Mouse (Mus musculus): ENCODE measurements around the gene Ext2.

Gene Ext2

DNA sequence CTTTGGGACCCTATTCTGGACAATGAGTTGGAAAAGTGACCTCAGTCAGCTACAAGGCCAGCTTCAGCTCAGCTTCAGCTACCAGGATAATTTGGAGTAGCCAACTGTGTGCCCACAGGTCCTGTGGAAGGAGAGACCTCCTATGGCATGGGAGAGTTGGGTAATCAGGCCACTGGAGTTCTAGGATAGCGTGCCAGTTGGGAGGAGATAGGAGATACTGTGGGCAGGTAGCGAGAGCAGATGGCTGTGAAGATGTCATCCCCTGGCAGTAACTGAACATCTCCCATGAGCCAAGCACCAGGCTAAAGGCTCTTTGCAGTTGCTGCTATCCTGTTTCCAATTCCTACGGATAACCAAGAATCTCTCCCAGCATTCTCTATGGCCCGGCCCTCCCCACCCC lies 187.8 kb downstream of the Ext2 start:
- no peak for DNase-seq (ENCODE audit: low spot score in 2 of 2)

DNA sequence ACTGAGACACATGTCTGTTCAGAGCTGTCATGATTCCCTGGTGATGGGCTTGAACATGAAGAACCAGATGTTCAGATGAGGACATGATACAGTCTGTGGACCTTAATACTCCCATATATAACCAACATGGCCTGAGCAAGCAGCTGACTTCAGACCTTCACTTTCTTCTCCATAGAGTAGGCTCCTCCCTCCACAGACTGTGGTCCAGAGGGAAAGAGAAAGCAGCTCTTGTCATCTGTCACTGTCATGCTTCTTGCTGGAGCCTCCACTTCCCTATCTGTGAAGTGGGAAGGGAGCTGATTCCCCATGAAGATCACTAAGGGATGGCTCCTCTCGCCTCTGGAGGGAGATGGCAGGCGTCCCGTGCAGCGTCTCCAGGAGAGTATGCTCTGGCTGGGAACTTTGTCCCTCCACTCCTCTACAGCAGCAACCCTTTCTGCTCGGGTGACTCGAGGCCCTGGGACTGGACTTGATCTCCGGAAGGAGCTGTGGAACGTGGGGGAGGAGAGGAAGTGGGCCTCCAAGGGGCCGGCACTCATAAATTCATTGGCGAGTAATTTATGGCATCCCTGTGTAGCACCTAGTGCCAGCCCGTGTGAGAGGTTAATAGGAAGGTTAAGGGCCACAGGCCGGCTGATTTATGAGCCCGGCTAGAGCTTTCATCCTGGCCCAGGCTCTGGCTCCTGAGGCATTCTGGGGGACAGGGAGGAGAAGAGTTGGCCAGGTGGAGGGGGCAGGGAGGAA lies 197.5 kb downstream of the Ext2 start:
- DNase-seq (ENCODE audit: low spot score in 2 of 2), result no peak

DNA sequence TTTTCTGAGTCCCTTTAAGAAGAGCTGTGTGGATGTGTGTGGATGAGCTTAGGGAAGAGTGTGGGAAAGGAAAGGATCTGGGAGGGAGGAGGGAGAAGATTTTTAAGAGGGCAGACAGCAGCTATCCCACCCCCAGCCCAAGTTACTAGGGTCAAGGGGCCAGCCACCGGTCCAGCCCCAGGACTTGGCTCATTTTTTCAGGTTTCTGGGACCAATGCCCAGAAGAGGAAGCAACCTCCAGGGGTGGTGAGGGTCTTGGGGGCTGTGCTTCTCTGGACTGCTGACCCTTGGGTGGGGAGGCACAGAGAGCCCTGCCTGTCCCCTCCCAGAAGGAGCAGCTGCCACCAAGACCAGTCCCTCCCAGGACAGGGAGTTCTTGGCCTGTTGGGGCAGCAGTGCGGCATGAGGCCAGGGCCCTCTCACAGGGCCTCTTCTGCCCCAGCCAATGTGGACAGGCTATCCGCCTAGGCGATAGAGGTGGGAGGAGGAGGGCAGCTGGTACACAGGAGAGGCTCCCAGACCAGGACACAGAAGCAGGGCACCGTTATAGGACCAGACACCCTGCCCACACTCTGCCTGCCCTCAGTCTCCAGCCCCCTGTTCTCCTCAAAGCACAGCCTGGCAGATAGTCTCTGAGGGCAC lies 203.0 kb downstream of the Ext2 start:
- no peak for DNase-seq (ENCODE audit: low spot score in 2 of 2)

DNA sequence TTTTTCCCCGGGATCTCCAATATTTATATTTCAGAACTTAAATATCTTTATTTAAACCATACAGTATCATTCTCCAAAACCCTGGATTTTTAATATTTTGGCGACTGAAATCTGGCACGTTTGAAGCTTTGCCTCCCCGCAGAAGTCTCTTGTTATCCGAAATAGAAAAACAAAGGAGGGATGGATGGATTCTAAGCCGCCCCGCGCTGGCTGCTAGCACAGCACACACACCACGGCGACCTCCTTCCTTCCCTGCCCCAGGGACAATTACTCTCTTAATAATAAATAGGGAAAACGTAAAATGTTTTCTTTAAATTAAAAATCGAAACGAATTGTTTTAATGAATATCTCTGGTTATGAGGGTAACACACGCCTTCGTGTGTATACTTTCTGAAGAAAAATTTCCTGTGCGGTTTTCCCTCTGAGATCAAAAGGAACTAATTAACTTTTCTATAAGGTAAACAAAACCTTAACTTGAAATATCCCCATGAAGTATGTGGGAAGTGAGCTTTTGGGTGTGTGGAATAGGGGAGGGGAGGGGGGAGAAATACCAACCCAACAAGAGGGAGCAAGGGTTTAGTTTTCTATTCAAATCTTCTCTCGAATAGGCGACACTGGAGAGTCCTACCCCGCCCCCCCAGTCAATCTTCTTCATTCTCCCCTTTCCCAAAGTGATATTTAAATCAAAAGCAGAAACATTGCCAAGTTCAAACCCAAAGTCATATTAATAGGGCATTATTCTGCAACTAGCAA lies 203.7 kb downstream of the Ext2 start:
- DNase-seq (ENCODE audit: low spot score in 2 of 2), result no peak

DNA sequence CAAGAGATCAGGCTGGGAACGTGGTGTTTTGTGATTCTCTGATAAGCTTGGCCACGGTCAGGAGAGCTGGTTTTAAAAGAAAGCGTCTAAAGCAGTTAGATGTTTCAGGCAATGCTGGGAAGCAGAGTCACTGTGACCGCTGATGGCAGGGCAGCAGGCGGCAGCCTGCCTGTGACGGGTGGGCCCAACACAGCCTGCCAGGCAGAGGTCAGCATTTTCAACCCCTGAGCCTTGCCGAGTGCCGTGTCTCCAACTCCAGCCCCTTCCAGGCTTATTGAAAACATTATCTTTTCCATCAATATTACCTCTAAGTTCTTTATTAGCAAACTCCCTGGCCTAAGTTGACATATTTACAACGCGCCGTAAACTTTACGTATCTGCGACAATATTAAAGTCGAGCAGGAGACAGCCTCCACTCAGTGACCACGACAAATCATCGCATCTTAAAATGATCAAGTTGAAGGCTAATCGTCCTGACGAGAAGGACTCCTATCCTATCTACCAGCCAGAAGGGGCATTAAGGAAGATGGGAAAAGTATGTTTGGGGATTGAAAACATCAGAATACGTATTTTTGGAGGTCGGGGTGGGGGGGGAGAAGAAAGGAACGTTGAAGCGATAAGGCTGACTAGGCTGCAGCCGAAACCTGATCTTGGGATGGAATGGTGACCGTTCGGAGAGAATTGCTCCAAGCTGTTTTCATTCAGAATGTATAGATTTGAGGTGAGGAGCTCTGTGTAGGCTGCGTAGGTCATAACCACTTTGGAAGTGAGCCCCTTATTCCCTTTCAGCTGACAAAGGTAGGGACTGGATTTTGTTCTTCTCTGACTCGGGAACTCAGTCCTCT lies 206.3 kb downstream of the Ext2 start:
- DNase-seq (ENCODE audit: low spot score in 2 of 2), result no peak

DNA sequence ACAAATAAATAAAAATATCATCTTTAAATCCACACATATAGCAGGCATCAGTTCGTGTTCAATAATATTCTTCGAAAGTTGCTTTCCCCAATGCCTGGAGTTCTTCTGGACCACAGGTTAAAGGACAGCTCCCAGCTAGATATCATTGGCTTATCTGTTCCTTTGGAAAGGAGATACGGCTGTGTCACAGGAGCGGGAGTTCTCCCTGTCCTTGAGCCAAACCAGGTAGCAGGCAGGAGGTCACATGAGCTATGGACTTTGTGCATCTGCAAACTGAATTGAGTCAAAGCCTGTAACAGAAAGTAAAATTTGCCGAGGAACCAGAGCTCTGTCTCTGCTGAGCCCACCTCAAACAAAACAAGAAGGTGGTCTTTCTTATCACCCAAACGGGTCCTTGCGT lies 209.3 kb downstream of the Ext2 start:
- DNase-seq (ENCODE audit: low spot score in 2 of 2), result no peak

Measured in right cerebral cortex, postnatal 36 days (tissue).